Mouse (Mus musculus): ENCODE results near the gene Epha4. TPM values are rescaled to one million over a fixed set of nuclear protein-coding genes. Genes with fewer than 3 reads are reported as not detected.

Epha4 gene
- polyA plus RNA-seq, 1 experiment from 2014 or later = 12.0 TPM

GRCm38 (mm10) chr1:77383466-77383865, 131.4 kb downstream of the Epha4 start:
- Histone ChIP-seq H3K4me3 (replicated peaks; ENCODE audit: low read depth, low read length) (no peak overlapping the region), H3K36me3 (ENCODE audit: insufficient read depth, low read length) (0 out of 2 replicates have a peak, but pooled peaks cover 4% of the 10 kb centered on the region), H3K4me2 (ENCODE audit: low read length) (no peak overlapping the region), H3K27ac (no peak overlapping the region), H3K27me3 (ENCODE audit: insufficient read depth, low read length) (no peaks in the 10 kb centered on the region), H3K4me1 (replicated peaks; ENCODE audit: insufficient read depth, low read length) (no peaks in the 10 kb centered on the region), H3K9me3 (replicated peaks; ENCODE audit: low read length) (no peaks in the 10 kb centered on the region), H3K9ac (ENCODE audit: low read depth, low read length) (no peak overlapping the region)
- ATAC-seq (replicated peaks; ENCODE audit: low FRiP score, low read depth) (no peak), DNase-seq (ENCODE audit: low spot score) (no peak)
- no peak for TF ChIP-seq CTCF (IDR thresholded peaks at IDR 0.05; ENCODE audit: low read depth)
- WGBS = 81% methylated on average over 11 of the region's 11 CpGs

DNA sequence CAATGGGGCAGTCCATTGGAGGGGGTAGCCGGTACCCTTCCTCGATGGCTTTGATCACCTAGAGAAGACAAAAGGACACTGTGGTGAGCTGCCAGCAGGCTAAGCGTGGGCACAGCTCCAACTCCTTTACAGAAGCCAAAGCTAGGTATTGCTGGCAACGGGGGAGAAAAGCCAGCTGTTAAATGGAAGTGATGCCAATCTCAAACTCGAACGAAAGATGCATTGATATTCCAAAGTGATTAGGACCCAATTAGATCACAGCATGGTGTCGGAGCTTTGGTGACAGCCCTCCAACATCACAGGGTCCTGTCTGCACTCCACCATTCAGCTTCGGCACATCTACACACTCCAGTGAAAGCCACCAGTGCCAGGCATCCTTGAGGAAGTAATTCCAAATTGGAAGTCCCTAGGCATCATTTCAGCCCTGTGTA, 137.3 kb downstream of the Epha4 start:
- H3K36me3 ChIP-seq (ENCODE audit: insufficient read depth, low read length) = no peaks in the 10 kb centered on the region
- ATAC-seq (replicated peaks; ENCODE audit: low FRiP score, low read depth) = no peak
- H3K4me1 ChIP-seq (replicated peaks; ENCODE audit: insufficient read depth, low read length) = no peaks in the 10 kb centered on the region
- H3K4me3 ChIP-seq (replicated peaks; ENCODE audit: low read depth, low read length) = no peak overlapping the region
- no peak overlapping the region for H3K27ac ChIP-seq
- 87% methylated on average over 8 of the region's 8 CpGs for WGBS
- H3K4me2 ChIP-seq (ENCODE audit: low read length) = no peak overlapping the region
- no peaks in the 10 kb centered on the region for H3K9me3 ChIP-seq (replicated peaks; ENCODE audit: low read length)
- no peak for TF ChIP-seq CTCF (IDR thresholded peaks at IDR 0.05; ENCODE audit: low read depth)
- no peak for DNase-seq (ENCODE audit: low spot score)
- no peaks in the 10 kb centered on the region for H3K27me3 ChIP-seq (ENCODE audit: insufficient read depth, low read length)
- H3K9ac ChIP-seq (ENCODE audit: low read depth, low read length) = no peak overlapping the region

- Histone ChIP-seq H3K9ac (ENCODE audit: low read depth, low read length) (no peak overlapping the region), H3K27ac (no peak overlapping the region), H3K4me3 (replicated peaks; ENCODE audit: low read depth, low read length) (no peak overlapping the region), H3K4me1 (replicated peaks; ENCODE audit: insufficient read depth, low read length) (no peaks in the 10 kb centered on the region), H3K27me3 (ENCODE audit: insufficient read depth, low read length) (no peaks in the 10 kb centered on the region), H3K36me3 (ENCODE audit: insufficient read depth, low read length) (no peaks in the 10 kb centered on the region), H3K9me3 (replicated peaks; ENCODE audit: low read length) (no peaks in the 10 kb centered on the region), H3K4me2 (ENCODE audit: low read length) (no peak overlapping the region)
- 72% methylated on average over 5 of the region's 5 CpGs for WGBS
- ATAC-seq (replicated peaks; ENCODE audit: low FRiP score, low read depth) = no peak; the same call in 1 of the 2 replicates
- TF ChIP-seq CTCF (IDR thresholded peaks at IDR 0.05; ENCODE audit: low read depth) = no peak
- DNase-seq (ENCODE audit: low spot score) = no peak
These were observed 140.8 kb downstream of the Epha4 start for GRCm38 (mm10) chr1:77374054-77374453.

GRCm38 (mm10) chr1:77370921-77371320, 144.0 kb downstream of the Epha4 start:
- Histone ChIP-seq H3K36me3 (ENCODE audit: insufficient read depth, low read length) (no peaks in the 10 kb centered on the region), H3K4me3 (replicated peaks; ENCODE audit: low read depth, low read length) (no peak overlapping the region), H3K27me3 (ENCODE audit: insufficient read depth, low read length) (no peaks in the 10 kb centered on the region), H3K4me1 (replicated peaks; ENCODE audit: insufficient read depth, low read length) (no peaks in the 10 kb centered on the region), H3K4me2 (ENCODE audit: low read length) (no peak overlapping the region), H3K27ac (no peak overlapping the region), H3K9me3 (replicated peaks; ENCODE audit: low read length) (no peaks in the 10 kb centered on the region), H3K9ac (ENCODE audit: low read depth, low read length) (no peak overlapping the region)
- no peak for TF ChIP-seq CTCF (IDR thresholded peaks at IDR 0.05; ENCODE audit: low read depth)
- ATAC-seq (replicated peaks; ENCODE audit: low FRiP score, low read depth) = no peak
- 75% methylated on average over 7 of the region's 7 CpGs for WGBS
- no peak for DNase-seq (ENCODE audit: low spot score)

DNA sequence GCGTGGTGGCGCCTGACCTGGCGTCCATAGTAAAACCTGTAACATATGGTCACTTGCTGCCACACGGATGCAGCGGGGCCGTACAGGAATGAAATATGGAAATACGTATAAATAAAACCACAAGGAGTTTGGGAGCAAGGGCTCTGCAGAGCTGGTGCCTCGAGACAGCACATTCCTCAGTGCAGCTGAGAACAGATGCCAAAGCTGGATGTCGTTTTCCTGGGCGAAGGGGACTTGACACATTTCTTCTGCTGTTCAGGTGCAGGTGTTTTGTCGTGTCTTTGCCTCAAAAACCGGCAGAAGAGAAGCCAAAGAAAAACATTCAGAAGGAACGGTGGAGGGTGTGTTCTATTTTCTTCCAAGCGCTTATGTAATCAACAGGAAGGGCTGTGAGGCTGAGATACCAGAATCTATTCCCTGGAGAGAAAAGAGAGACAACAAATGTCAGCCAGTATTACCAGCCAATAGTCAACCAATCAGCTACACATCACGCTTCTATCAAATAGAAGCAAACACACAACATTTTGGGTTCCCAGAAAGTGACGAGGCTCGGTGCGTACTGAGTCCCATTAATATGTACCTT, 145.5 kb downstream of the Epha4 start:
- TF ChIP-seq CTCF (IDR thresholded peaks at IDR 0.05; ENCODE audit: low read depth) = no peak
- Histone ChIP-seq H3K4me3 (replicated peaks; ENCODE audit: low read depth, low read length) (no peak overlapping the region), H3K4me2 (ENCODE audit: low read length) (no peak overlapping the region), H3K9ac (ENCODE audit: low read depth, low read length) (no peak overlapping the region), H3K27me3 (ENCODE audit: insufficient read depth, low read length) (no peaks in the 10 kb centered on the region), H3K27ac (no peak overlapping the region), H3K4me1 (replicated peaks; ENCODE audit: insufficient read depth, low read length) (no peaks in the 10 kb centered on the region), H3K9me3 (replicated peaks; ENCODE audit: low read length) (no peaks in the 10 kb centered on the region), H3K36me3 (ENCODE audit: insufficient read depth, low read length) (no peaks in the 10 kb centered on the region)
- WGBS = 76% methylated on average over 18 of the region's 18 CpGs
- DNase-seq (ENCODE audit: low spot score) (no peak), ATAC-seq (replicated peaks; ENCODE audit: low FRiP score, low read depth) (no peak)

DNA sequence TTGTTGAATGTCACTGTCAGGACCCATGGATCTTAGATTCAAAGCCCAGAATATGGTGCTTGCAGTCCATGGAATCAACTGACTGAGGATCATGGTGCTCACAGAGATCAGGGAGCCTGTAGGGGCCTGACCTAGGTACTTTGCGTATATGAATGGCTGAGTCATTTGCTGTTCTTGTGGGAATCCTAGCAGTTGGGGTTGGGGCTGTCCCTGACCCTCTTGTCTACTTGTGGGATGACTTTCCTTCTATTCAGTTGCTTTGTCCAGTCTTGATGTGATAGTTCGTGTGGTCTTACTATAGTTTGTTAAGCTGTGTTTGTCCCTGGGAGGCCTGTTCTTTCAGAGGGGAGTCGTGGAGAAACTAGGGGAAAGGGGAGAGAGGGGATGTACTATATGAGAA, 149.0 kb downstream of the Epha4 start:
- Histone ChIP-seq H3K4me1 (replicated peaks; ENCODE audit: insufficient read depth, low read length) (no peaks in the 10 kb centered on the region), H3K4me2 (ENCODE audit: low read length) (no peak overlapping the region), H3K36me3 (ENCODE audit: insufficient read depth, low read length) (no peaks in the 10 kb centered on the region), H3K9ac (ENCODE audit: low read depth, low read length) (no peak overlapping the region), H3K27ac (no peak overlapping the region), H3K27me3 (ENCODE audit: insufficient read depth, low read length) (no peaks in the 10 kb centered on the region), H3K9me3 (replicated peaks; ENCODE audit: low read length) (no peaks in the 10 kb centered on the region), H3K4me3 (replicated peaks; ENCODE audit: low read depth, low read length) (no peak overlapping the region)
- WGBS = 84% methylated on average over 3 of the region's 3 CpGs
- no peak for ATAC-seq (replicated peaks; ENCODE audit: low FRiP score, low read depth)
- DNase-seq (ENCODE audit: low spot score) = no peak
- no peak for TF ChIP-seq CTCF (IDR thresholded peaks at IDR 0.05; ENCODE audit: low read depth)

GRCm38 (mm10) chr1:77364596-77364995, 150.3 kb downstream of the Epha4 start:
- no peak overlapping the region for H3K27ac ChIP-seq
- DNase-seq (ENCODE audit: low spot score) = no peak
- ATAC-seq (replicated peaks; ENCODE audit: low FRiP score, low read depth) = no peak
- no peak overlapping the region for H3K4me2 ChIP-seq (ENCODE audit: low read length)
- H3K27me3 ChIP-seq (ENCODE audit: insufficient read depth, low read length) = no peaks in the 10 kb centered on the region
- no peak for TF ChIP-seq CTCF (IDR thresholded peaks at IDR 0.05; ENCODE audit: low read depth)
- H3K9me3 ChIP-seq (replicated peaks; ENCODE audit: low read length) = no peaks in the 10 kb centered on the region
- no peaks in the 10 kb centered on the region for H3K36me3 ChIP-seq (ENCODE audit: insufficient read depth, low read length)
- H3K9ac ChIP-seq (ENCODE audit: low read depth, low read length) = no peak overlapping the region
- no peaks in the 10 kb centered on the region for H3K4me1 ChIP-seq (replicated peaks; ENCODE audit: insufficient read depth, low read length)
- H3K4me3 ChIP-seq (replicated peaks; ENCODE audit: low read depth, low read length) = no peak overlapping the region
- WGBS = 79% methylated on average over 3 of the region's 3 CpGs
